Mouse (Mus musculus): ENCODE data around the gene Fbxw24.
A peak's percentile ranks its signal among the peaks of the same experiment; 100 is the strongest.
"Not testable (repeated sequence)": the region's sequence is repeated elsewhere in the genome, so short reads cannot be mapped to it uniquely, and the experiment has no call there.

The Fbxw24 gene

DNA sequence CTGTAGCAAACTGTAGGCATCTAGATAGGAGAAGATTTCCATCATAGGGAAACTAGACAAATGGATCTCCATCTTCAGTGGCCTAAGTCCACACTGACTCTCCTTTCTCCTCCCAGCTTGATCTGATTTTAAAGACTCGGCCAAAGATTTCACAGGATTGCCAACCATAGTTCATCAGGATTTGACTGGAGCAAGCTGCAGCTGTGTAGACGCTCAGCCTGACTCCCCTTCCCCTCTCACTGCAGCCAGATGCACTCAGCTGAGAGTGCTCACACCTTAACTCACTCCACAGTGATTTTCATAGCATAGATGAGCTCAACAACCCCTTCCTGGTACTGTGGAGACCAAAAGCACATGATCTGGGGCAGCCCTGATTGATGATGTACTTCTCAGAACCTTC is at the start of gene Fbxw24:
Fbxw24 (minus strand) TSS at position 101 of the 400 bp plus-strand sequence.
- not testable (repeated sequence) for DNase-seq

DNA sequence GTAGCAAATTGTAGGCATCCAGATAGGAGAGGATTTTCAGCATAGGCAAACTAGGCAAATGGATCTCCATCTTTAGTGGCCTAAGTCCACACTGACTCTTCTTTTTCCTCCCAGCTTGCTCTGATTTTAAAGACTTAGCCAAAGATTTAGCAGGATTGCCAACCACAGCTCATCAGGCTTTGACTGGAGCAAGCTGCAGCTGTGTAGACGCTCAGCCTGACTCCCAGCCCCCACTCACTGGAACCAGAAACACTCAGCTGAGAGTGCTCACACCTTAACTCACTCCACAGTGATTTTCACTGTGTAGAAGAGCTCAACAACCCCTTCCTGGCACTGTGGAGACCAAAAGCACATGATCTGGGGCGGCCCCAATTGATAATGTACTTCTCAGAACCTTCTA is 38.7 kb upstream of the Fbxw24 start, which contains the start of gene Fbxw25:
Fbxw25 (minus strand) TSS at position 101 of the 400 bp plus-strand sequence.
- not testable (repeated sequence) for DNase-seq

DNA sequence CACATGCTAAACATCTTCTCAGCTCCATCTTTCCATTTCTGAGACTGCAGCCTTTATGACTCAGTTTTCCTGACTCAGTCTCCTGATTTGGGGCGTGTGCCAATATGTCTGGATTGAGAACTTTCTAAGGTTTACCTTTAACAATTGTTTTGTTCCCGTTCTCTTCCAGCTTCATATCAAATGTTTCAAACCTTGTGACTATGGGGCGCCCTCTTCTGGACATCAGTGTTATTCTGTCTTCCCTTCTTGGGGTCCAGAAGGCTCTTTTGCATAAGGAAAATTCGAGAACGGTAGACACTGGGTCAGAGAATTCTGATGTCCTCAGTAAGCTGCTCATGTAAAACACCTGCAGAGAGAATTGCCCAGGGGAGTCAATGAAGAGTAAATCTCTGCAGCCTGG is 19.0 kb downstream of the Fbxw24 start:
- DNase-seq = peak; percentile 6

- DNase-seq = peak; percentile 4
These were observed 23.7 kb downstream of the Fbxw24 start for GRCm38 (mm10) chr9:109602128-109602527.

- no peak for DNase-seq
These were observed 28.6 kb downstream of the Fbxw24 start for GRCm38 (mm10) chr9:109597226-109597625.

DNA sequence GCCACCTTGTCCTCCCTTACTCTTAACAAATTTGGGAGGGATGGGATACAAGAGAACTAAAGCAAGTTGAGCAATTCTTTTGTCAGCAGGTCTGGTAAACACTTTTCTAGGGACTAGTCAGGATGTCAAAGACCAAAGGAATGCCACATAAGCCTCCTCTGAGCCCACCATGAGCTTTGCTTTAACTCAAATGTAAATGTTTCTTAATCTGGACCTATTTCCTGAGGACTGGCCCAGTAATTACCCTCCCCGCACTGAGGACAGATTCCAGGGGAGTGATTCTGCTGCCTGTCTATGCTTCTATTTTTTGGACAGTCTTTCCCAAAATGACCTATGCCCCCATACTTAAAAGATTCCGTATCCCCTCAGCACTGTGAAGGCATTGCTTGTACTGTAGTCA is 31.0 kb downstream of the Fbxw24 start:
- no peak for DNase-seq

DNA sequence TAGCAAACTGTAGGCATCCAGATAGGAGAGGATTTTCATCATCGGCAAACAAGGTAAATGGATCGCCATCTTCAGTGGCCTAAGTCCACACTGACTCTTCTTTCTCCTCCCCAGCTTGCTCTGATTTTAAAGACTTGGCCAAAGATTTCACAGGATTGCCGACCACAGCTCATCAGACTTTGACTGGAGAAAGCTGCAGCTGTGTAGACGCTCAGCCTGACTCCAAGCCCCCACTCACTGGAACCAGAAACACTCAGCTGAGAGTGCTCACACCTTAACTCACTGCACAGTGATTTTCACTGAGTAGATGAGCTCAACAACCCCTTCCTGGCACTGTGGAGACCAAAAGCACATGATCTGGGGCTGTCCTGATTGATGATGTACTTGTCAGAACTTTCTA is 57.7 kb downstream of the Fbxw24 start, which contains the start of gene Fbxw15:
Fbxw15 (minus strand) TSS at position 101 of the 400 bp plus-strand sequence.
- DNase-seq = not testable (repeated sequence)

DNA sequence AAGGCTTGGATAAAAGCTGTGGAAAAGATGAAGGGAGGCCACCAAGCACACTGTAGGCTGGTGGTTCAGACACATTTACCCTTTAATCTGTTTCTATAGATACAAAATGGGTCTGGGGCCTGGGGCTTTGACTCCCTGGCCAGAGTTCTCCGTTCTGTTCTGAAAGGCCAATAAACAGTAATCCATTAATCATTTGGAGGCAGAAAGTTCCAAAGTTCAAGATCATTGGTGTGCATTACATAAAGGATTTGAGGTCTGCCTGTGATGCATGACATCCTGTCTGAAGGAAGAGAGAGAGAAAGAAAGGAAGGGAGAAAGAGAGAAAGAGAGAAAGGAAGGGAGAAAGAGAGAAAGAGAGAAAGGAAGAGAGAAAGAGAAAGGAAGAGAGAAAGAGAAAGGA is 60.3 kb downstream of the Fbxw24 start:
- no peak for DNase-seq

DNA sequence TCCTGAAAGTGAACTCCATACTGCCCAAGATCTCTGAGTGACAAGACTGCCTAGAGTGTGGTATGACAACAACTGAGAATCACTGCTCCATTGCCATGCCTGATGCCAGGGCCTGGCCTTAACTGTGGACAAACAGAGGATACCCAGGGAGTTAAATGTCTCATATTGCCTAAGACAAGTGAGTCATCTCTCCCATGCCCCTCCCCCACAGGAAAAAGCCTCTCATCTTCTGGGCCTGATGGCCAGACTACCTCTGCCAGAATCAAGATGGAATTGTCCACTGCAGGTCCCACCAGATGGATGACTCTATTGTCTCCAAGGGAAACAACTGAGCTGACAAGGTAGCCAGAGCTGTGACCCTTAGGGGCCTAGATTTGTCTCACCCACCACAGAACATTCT is 63.8 kb downstream of the Fbxw24 start:
- DNase-seq = not testable (repeated sequence)

GRCm38 (mm10) chr9:109552483-109552882 is 73.4 kb downstream of the Fbxw24 start:
- no peak for DNase-seq
